Mouse (Mus musculus) intestine, embryonic 15.5 days (tissue): ENCODE results near the gene Dhx38. TPM values are rescaled to one million over a fixed set of nuclear protein-coding genes. Genes with fewer than 3 reads are reported as not detected.

Source experiments
- ATAC-seq: fragments of 200-750 bp; cut with Nextera tagmentation; 2 replicates; pipeline ENCODE4 v1.8.0; 2017; ENCODE audit warnings: moderate TSS enrichment, moderate library complexity
- H3K27ac ChIP-seq: fragments of 300-500 bp; sonication (generic); 2 replicates; pipeline ENCODE4 v1.5.1; 2015; ENCODE audit warnings: mild to moderate bottlenecking, inconsistent platforms
- H3K27me3 ChIP-seq: fragments of 300-500 bp; sonication (generic); replicated peaks from 2 replicates; pipeline ENCODE4 v1.6.1; 2015; ENCODE audit warnings: inconsistent platforms
- H3K36me3 ChIP-seq: fragments of 300-500 bp; sonication (generic); 2 replicates; pipeline ENCODE4 v1.6.1; 2015; ENCODE audit warnings: inconsistent platforms
- H3K4me1 ChIP-seq: fragments of 300-500 bp; sonication (generic); replicated peaks from 2 replicates; pipeline ENCODE4 v1.6.1; 2015; ENCODE audit warnings: inconsistent platforms
- H3K4me2 ChIP-seq: fragments of 300-500 bp; sonication (generic); replicated peaks from 2 replicates; pipeline ENCODE4 v1.6.1; 2015; ENCODE audit warnings: mild to moderate bottlenecking, inconsistent platforms
- H3K4me3 ChIP-seq: fragments of 300-500 bp; sonication (generic); replicated peaks from 2 replicates; pipeline ENCODE4 v1.5.1; 2015; ENCODE audit warnings: inconsistent platforms
- H3K9ac ChIP-seq: fragments of 300-500 bp; sonication (generic); 2 replicates; pipeline ENCODE4 v1.6.1; 2015; ENCODE audit warnings: inconsistent platforms
- H3K9me3 ChIP-seq: fragments of 300-500 bp; sonication (generic); 2 replicates; pipeline ENCODE4 v1.6.1; 2016; ENCODE audit warnings: inconsistent platforms
- WGBS: fragments of 180-500 bp; shearing (Covaris S2); methylation state at CpG from one replicate; pipeline ENCODE4 v1.1.7; 2015; 5-methylcytosine and 5-hydroxymethylcytosine counted together
- polyA plus RNA-seq: library from polyadenylated mRNA; unstranded; fragments of >200 nt; fragmentation: Nextera tagmentation; extraction: Ambion mirVana; gene quantifications from 2 replicates; pipeline ENCODE4 v1.2.1, GENCODE M21; 2015

Gene Dhx38
- polyA plus RNA-seq, 1 experiment from 2014 or later: 20.8 TPM

DNA sequence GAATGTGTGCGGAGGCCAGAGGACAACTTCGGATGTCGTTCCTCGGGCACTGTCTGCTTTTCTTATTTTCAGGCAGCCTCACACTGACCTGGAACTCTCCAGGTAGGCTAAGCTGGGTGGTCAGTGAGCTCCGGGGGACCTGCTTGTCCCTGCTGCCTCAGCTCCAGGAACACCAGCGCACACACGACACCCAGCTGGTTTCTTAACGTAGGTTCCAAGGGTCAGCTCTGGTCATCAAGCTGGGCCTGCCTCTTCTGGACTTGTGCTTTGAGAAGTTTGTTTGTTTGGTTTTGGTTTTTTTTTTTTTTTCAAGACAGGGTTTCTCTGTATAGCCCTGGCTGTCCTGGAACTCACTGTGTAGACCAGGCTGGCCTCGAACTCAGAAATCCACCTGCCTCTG, 25.2 kb upstream of the Dhx38 start:
- Histone ChIP-seq H3K9ac (no peak overlapping the region), H3K27me3 (no peaks in the 10 kb centered on the region), H3K4me2 (no peak overlapping the region), H3K4me3 (no peak overlapping the region), H3K9me3 (no peaks in the 10 kb centered on the region), H3K36me3 (peaks cover 4% of the 10 kb centered on the region; the same call in 1 of the 2 replicates), H3K27ac (no peak overlapping the region), H3K4me1 (no peaks in the 10 kb centered on the region)
- ATAC-seq: no peak
- 89% methylated on average over 9 of the region's 9 CpGs for WGBS

GRCm38 (mm10) chr8:109586972-109587504, 21.4 kb upstream of the Dhx38 start:
- WGBS: 49% methylated on average over 7 of the region's 7 CpGs
- Histone ChIP-seq H3K9me3 (no peaks in the 10 kb centered on the region), H3K4me1 (no peaks in the 10 kb centered on the region), H3K4me2 (no peak overlapping the region), H3K27me3 (no peaks in the 10 kb centered on the region), H3K27ac (no peak overlapping the region), H3K4me3 (no peak overlapping the region), H3K9ac (no peak overlapping the region), H3K36me3 (no peaks in the 10 kb centered on the region)
- peak; percentile 72 for ATAC-seq

DNA sequence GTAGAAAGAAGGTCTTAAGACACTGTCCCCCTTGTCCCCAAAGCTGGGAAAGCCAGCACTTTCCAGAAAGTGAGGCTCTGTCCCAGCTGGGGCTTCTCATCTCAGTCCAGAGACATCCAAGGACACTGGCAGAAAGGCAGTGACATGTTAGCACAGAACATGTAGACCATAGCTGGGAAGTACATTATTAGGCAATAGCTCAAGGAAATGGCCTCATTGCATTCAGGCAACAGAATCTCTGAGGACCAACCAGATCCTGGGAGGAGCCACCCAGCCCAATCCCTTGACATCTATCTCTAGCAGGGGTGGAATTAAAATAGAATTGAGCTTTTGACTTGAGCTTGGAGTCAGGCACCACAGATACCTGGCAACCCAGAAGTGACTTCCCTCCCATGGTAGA, 20.0 kb upstream of the Dhx38 start:
- Histone ChIP-seq H3K9ac (no peak overlapping the region), H3K4me3 (no peak overlapping the region), H3K9me3 (no peaks in the 10 kb centered on the region), H3K27me3 (no peaks in the 10 kb centered on the region), H3K27ac (no peak overlapping the region), H3K4me2 (no peak overlapping the region), H3K4me1 (no peaks in the 10 kb centered on the region), H3K36me3 (no peaks in the 10 kb centered on the region)
- ATAC-seq: no peak

GRCm38 (mm10) chr8:109584830-109585229, 19.2 kb upstream of the Dhx38 start:
- Histone ChIP-seq H3K36me3 (no peaks in the 10 kb centered on the region), H3K27me3 (no peaks in the 10 kb centered on the region), H3K9ac (no peak overlapping the region), H3K4me3 (no peak overlapping the region), H3K4me1 (no peaks in the 10 kb centered on the region), H3K9me3 (no peaks in the 10 kb centered on the region), H3K4me2 (no peak overlapping the region), H3K27ac (no peak overlapping the region)
- ATAC-seq: no peak
- 77% methylated on average over 3 of the region's 3 CpGs for WGBS

DNA sequence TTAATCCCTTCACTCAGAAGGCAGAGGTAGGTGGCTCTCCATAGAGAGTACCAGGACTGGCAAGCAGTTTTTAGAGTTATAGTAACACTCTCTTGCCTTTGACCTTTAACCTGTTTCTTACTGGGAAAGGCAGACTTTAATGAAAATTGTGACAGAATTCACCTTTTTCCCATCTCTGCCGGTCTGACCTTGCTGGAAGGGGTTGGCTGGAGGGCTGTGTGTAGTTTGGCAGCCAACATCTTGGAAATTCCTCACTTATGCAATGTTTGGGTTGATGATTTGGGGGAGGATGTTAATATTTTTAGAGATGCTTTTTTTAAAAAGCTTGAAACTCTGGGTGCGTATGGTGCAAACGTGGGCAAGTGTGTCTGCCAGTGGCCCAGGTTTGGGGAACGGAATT, 18.6 kb upstream of the Dhx38 start:
- 84% methylated on average over 4 of the region's 4 CpGs for WGBS
- no peak overlapping the region for H3K4me2 ChIP-seq
- no peaks in the 10 kb centered on the region for H3K36me3 ChIP-seq
- H3K27me3 ChIP-seq: no peaks in the 10 kb centered on the region
- no peak overlapping the region for H3K4me3 ChIP-seq
- no peaks in the 10 kb centered on the region for H3K4me1 ChIP-seq
- no peak overlapping the region for H3K9ac ChIP-seq
- H3K9me3 ChIP-seq: no peaks in the 10 kb centered on the region
- H3K27ac ChIP-seq: no peak overlapping the region
- no peak for ATAC-seq

DNA sequence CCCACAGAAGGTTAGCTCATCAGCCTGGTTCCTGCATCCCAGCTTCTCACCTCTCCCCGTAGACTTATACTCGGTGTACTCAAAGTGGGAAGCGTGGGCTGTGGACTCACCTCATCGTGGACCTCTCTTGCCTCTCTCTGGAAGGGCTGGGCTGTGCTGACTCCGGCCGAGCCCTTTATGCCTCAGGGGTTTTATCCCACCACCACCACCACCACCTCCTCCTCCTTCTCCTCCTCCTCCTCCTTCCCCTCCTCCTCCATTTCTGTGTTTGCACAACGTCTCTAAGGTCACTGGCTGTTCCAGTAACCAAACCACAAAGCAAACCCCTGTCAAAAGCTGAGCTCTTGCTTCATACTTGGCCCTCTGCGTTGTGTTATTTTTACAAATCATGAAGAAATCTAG, 13.2 kb upstream of the Dhx38 start, which contains the start of gene Hp:
Gene Hp (minus strand): TSS at position 273 of the 402 bp plus-strand sequence.
- ATAC-seq: no peak
- no peaks in the 10 kb centered on the region for H3K36me3 ChIP-seq
- 61% methylated on average over 8 of the region's 8 CpGs for WGBS
- no peak within 1 kb of the TSS for H3K4me3 ChIP-seq
- H3K27ac ChIP-seq: no peak within 1 kb of the TSS
- no peaks in the 10 kb centered on the region for H3K4me1 ChIP-seq
- H3K9me3 ChIP-seq: no peaks in the 10 kb centered on the region
- no peak within 1 kb of the TSS for H3K9ac ChIP-seq
- no peaks in the 10 kb centered on the region for H3K27me3 ChIP-seq
- H3K4me2 ChIP-seq: no peak within 1 kb of the TSS

GRCm38 (mm10) chr8:109576311-109576710, 10.7 kb upstream of the Dhx38 start:
- ATAC-seq: no peak
- WGBS: 60% methylated on average over 4 of the region's 4 CpGs
- Histone ChIP-seq H3K4me2 (no peak overlapping the region), H3K36me3 (no peaks in the 10 kb centered on the region), H3K9me3 (no peaks in the 10 kb centered on the region), H3K27me3 (no peaks in the 10 kb centered on the region), H3K4me3 (no peak overlapping the region), H3K4me1 (no peaks in the 10 kb centered on the region), H3K9ac (no peak overlapping the region), H3K27ac (no peak overlapping the region)

GRCm38 (mm10) chr8:109571139-109571538, 5.5 kb upstream of the Dhx38 start:
- no peak overlapping the region for H3K27ac ChIP-seq
- H3K4me1 ChIP-seq: peaks cover 5% of the 10 kb centered on the region; the same call in 1 of the 2 replicates
- WGBS: 86% methylated on average over 12 of the region's 12 CpGs
- ATAC-seq: no peak
- peaks cover 4% of the 10 kb centered on the region; the same call in 1 of the 2 replicates for H3K36me3 ChIP-seq
- no peak overlapping the region for H3K4me2 ChIP-seq
- H3K4me3 ChIP-seq: no peak overlapping the region
- no peaks in the 10 kb centered on the region for H3K27me3 ChIP-seq
- H3K9me3 ChIP-seq: no peaks in the 10 kb centered on the region
- no peak overlapping the region for H3K9ac ChIP-seq

- Histone ChIP-seq H3K4me3 (peak overlapping the region; percentile 65), H3K4me2 (peak overlapping the region; percentile 69), H3K9ac (peak overlapping the region; percentile 84), H3K27ac (no peak overlapping the region), H3K27me3 (no peaks in the 10 kb centered on the region), H3K4me1 (peaks cover 5% of the 10 kb centered on the region; the same call in 1 of the 2 replicates), H3K36me3 (peaks cover 31% of the 10 kb centered on the region), H3K9me3 (no peaks in the 10 kb centered on the region)
- 5% methylated on average over 10 of the region's 10 CpGs for WGBS
- ATAC-seq: no peak
Observed at GRCm38 (mm10) chr8:109564766-109565165, 895 bp downstream of the Dhx38 start.

DNA sequence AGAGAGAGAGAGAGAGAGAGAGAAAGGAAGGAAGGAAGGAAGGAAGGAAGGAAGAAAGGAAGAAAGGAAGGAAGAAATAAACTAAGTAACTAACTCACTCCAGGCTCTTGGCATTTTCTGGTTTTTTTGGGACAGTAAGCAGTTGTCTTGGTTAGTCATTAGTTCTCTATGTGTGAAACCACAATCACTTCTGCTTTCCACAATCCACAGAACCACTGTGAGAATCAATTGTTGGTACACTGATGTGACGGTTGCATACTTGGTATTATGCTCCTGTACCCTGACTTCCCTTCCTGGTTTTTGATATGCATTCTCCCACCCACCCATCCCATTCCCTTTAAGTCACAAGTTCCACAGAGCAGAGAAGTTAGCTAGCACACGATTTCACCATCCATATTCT, 1.8 kb downstream of the Dhx38 start:
- H3K4me3 ChIP-seq: no peak overlapping the region
- no peak overlapping the region for H3K27ac ChIP-seq
- WGBS: 79% methylated on average over 2 of the region's 2 CpGs
- peaks cover 35% of the 10 kb centered on the region for H3K36me3 ChIP-seq
- no peaks in the 10 kb centered on the region for H3K9me3 ChIP-seq
- peak overlapping the region; percentile 69; the same call in 1 of the 2 replicates for H3K4me2 ChIP-seq
- no peaks in the 10 kb centered on the region for H3K27me3 ChIP-seq
- peaks cover 5% of the 10 kb centered on the region; the same call in 1 of the 2 replicates for H3K4me1 ChIP-seq
- no peak for ATAC-seq
- H3K9ac ChIP-seq: no peak overlapping the region

- Histone ChIP-seq H3K36me3 (peaks cover 86% of the 10 kb centered on the region), H3K9ac (no peak overlapping the region), H3K27ac (no peak overlapping the region), H3K27me3 (no peaks in the 10 kb centered on the region), H3K4me3 (no peak overlapping the region), H3K9me3 (no peaks in the 10 kb centered on the region), H3K4me1 (no peaks in the 10 kb centered on the region), H3K4me2 (no peak overlapping the region)
- ATAC-seq: no peak
- 36% methylated on average over 3 of the region's 3 CpGs for WGBS
Observed at GRCm38 (mm10) chr8:109551663-109552062, 14.0 kb downstream of the Dhx38 start.

DNA sequence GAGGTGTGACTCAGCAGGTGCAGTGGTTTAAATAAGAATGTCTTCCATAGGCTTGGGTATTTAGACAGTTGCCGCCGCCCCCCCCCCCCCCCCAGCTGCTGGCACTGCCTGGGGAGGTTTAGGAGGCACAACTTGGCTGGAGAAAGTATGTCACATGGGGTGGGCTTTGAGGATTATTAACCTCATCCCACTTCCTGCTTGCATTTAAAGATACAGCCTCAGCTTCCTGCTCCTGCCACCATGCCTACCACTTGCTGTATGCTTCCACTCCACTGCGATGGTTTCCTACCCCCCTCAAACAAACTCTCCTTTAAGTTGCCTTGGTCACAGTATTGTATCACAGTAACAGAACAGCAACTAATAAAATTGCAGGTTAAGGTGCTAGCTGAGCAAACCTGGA, 21.6 kb downstream of the Dhx38 start:
- H3K27me3 ChIP-seq: no peaks in the 10 kb centered on the region
- H3K9ac ChIP-seq: no peak overlapping the region
- no peak for ATAC-seq
- no peaks in the 10 kb centered on the region for H3K9me3 ChIP-seq
- H3K4me1 ChIP-seq: no peaks in the 10 kb centered on the region
- H3K4me2 ChIP-seq: no peak overlapping the region
- H3K27ac ChIP-seq: no peak overlapping the region
- peaks cover 17% of the 10 kb centered on the region for H3K36me3 ChIP-seq
- 58% methylated on average over 3 of the region's 3 CpGs for WGBS
- H3K4me3 ChIP-seq: no peak overlapping the region

DNA sequence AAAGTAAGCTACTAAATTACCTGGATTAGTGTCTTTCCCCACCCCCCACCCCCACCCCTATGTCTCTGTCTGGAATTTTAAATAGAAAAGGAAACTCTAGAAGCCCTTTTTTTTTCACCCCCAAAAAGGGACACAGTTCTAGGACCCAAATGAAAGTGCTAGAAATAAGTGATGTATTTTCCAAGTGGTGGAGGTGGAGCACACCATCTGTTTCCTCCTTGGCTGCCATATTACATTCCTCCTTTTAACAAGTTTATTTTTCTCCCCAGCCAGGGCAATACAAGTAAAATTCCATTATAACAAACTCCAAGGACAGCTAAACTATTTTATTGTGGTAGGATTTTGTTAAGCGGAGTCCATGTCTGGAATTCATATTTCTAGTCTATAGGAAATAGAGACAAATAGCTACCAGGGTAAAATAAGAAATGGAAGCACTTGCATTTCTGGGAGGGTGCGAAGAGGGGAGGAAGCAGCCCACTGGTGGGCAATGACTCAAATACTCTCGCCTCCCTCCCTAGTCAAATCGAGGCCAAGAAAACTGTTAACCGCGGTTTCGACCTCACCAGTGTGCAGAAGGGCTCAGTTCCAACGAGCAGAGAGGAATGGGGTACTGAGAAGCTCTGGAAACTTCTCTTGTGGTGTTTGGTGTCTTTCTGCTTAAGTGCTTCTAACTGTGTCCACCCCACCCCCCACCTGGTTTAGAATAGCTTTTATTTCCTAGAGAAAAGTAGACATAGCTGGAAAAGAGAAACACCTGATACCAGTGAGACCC, 22.7 kb downstream of the Dhx38 start:
- no peak overlapping the region for H3K4me2 ChIP-seq
- no peak overlapping the region for H3K9ac ChIP-seq
- H3K4me3 ChIP-seq: no peak overlapping the region
- no peak overlapping the region for H3K27ac ChIP-seq
- WGBS: 78% methylated on average over 8 of the region's 8 CpGs
- H3K9me3 ChIP-seq: no peaks in the 10 kb centered on the region
- no peak for ATAC-seq
- no peaks in the 10 kb centered on the region for H3K27me3 ChIP-seq
- no peaks in the 10 kb centered on the region for H3K4me1 ChIP-seq
- H3K36me3 ChIP-seq: peaks cover 8% of the 10 kb centered on the region
